In the genomic region with DNA sequence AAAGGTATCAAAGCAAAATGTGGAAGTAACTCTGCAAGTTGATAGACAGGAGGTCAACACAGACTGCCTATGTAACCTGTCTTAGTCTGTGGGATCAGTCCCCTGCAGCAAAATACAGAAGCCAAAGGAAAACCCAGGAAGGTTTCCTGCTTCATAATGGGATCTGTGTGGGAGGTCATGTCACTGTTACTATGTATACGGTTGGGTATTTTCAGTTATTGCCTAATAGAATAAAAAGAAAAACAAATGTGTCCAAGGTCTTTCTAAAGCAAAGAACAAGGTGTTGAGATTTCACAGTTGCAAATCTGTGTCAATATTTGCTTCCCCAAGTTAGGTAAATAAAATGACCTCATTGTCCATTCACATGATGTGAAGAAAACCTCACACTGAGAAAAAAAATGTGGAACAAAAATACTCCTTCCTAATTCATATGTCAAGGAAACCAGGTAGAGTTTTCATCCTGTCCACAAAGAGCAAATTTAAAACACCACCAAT, we compare ENCODE assay signal across 19 mouse cellular contexts. TPM values are rescaled to one million over a fixed set of nuclear protein-coding genes. Genes with fewer than 3 reads are reported as not detected.
"Had no signal": no experiment of that assay in that cellular context is flagged by ENCODE, and none has a peak within 500 bp of the region (broad histone marks: within the 10 kb centered on the region; RNA-seq: fewer than 3 reads in every experiment).

No protein-coding gene starts in this region.

- H3K4me3 ChIP-seq: midbrain, embryonic 10.5 days; midbrain, embryonic 12.5 days; myocyte; neural tube, embryonic 13.5 days; neural tube, embryonic 15.5 days; stomach, embryonic 15.5 days had no signal

- H3K4me2 ChIP-seq: lung, embryonic 14.5 days; midbrain, embryonic 12.5 days; neural tube, embryonic 13.5 days; neural tube, embryonic 15.5 days; stomach, embryonic 15.5 days had no signal

- H3K9me3 ChIP-seq: midbrain, embryonic 10.5 days; neural tube, embryonic 13.5 days; neural tube, embryonic 15.5 days; stomach, embryonic 15.5 days had no signal

- H3K4me1 ChIP-seq: midbrain, embryonic 10.5 days; midbrain, embryonic 12.5 days; neural tube, embryonic 13.5 days; neural tube, embryonic 15.5 days; stomach, embryonic 15.5 days had no signal

- DNase-seq: lung, adult 18-20 months; lung, embryonic 14.5 days; lung, postnatal 10 days; lung, postnatal 4 days; midbrain, embryonic 14.5 days; right cerebral cortex, postnatal 14 days; thymus, adult 18-20 months; thymus, postnatal 14 days; thymus, postnatal 36 days had no signal

- H3K9ac ChIP-seq: lung, embryonic 14.5 days; midbrain, embryonic 12.5 days; neural tube, embryonic 13.5 days; neural tube, embryonic 15.5 days; stomach, embryonic 15.5 days had no signal

- H3K27me3 ChIP-seq: midbrain, embryonic 12.5 days; neural tube, embryonic 13.5 days; neural tube, embryonic 15.5 days; stomach, embryonic 15.5 days had no signal

- ATAC-seq: midbrain, embryonic 16.5 days had no signal

- H3K36me3 ChIP-seq: midbrain, embryonic 10.5 days; midbrain, embryonic 12.5 days; neural tube, embryonic 13.5 days; neural tube, embryonic 15.5 days; stomach, embryonic 15.5 days had no signal

- H3K27ac ChIP-seq: midbrain, embryonic 10.5 days; midbrain, embryonic 12.5 days; neural tube, embryonic 13.5 days; neural tube, embryonic 15.5 days; stomach, embryonic 15.5 days had no signal

RNA-seq across cellular contexts. Expression of a gene that starts 14.2 kb away (rescaled TPM):
- total RNA-seq: megakaryocyte, adult 5-6 weeks; megakaryocyte-erythroid progenitor cell, adult 5-6 weeks had no signal
- polyA plus RNA-seq: midbrain, embryonic 10.5 days; midbrain, embryonic 12.5 days; midbrain, embryonic 14.5 days; midbrain, embryonic 16.5 days; neural tube, embryonic 11.5 days; neural tube, embryonic 13.5 days; neural tube, embryonic 15.5 days had no signal
